Mouse (Mus musculus) spleen, postnatal 10 days (tissue): ENCODE results near the gene Bcl7c.
A peak's percentile ranks its signal among the peaks of the same experiment; 100 is the strongest.
"Not testable (repeated sequence)": the region's sequence is repeated elsewhere in the genome, so short reads cannot be mapped to it uniquely, and the experiment has no call there.

Experiments
- DNase-seq, 2 experiments: peaks; one replicate each; pipeline ENCODE4 v3.0.0; 2021 to 2022; ENCODE audit warnings: low spot score in 2 of 2

Gene Bcl7c

GRCm38 (mm10) chr7:127647576-127647975, 61.2 kb downstream of the Bcl7c start:
- DNase-seq = not testable (repeated sequence)

- no peak for DNase-seq
Measured at GRCm38 (mm10) chr7:127646363-127646762, 62.4 kb downstream of the Bcl7c start.

GRCm38 (mm10) chr7:127642254-127642653, 66.5 kb downstream of the Bcl7c start:
- DNase-seq = no peak

- no peak for DNase-seq
Measured at GRCm38 (mm10) chr7:127641260-127641659, 67.5 kb downstream of the Bcl7c start.

GRCm38 (mm10) chr7:127636963-127637362, 71.8 kb downstream of the Bcl7c start:
- peak in 1 of 2 experiments; percentile 55 for DNase-seq

GRCm38 (mm10) chr7:127631416-127631815, 77.3 kb downstream of the Bcl7c start:
- no peak for DNase-seq

GRCm38 (mm10) chr7:127628646-127629045, 80.1 kb downstream of the Bcl7c start:
- DNase-seq = no peak

GRCm38 (mm10) chr7:127626471-127626870, 82.3 kb downstream of the Bcl7c start:
- DNase-seq = peak; percentile 40 to 61

- DNase-seq = no peak
Measured at GRCm38 (mm10) chr7:127626039-127626438, 82.7 kb downstream of the Bcl7c start.

GRCm38 (mm10) chr7:127618402-127618801, 90.3 kb downstream of the Bcl7c start:
- DNase-seq = not testable (repeated sequence)

GRCm38 (mm10) chr7:127617962-127618361, 90.8 kb downstream of the Bcl7c start:
- DNase-seq = no peak

GRCm38 (mm10) chr7:127616881-127617280, 91.9 kb downstream of the Bcl7c start:
- no peak for DNase-seq

GRCm38 (mm10) chr7:127616336-127616735, 92.4 kb downstream of the Bcl7c start:
- no peak for DNase-seq

GRCm38 (mm10) chr7:127614891-127615843, 93.6 kb downstream of the Bcl7c start, which contains the start of gene Zfp629:
Zfp629 (minus strand) TSS chr7:127615797.
- peak; percentile 62 for DNase-seq

GRCm38 (mm10) chr7:127614511-127614890, 94.2 kb downstream of the Bcl7c start:
- no peak for DNase-seq

- no peak for DNase-seq
Measured at GRCm38 (mm10) chr7:127614091-127614490, 94.6 kb downstream of the Bcl7c start.

GRCm38 (mm10) chr7:127613501-127613900, 95.2 kb downstream of the Bcl7c start:
- DNase-seq = no peak

- no peak for DNase-seq
Measured at GRCm38 (mm10) chr7:127611561-127611960, 97.2 kb downstream of the Bcl7c start.
